Mouse (Mus musculus) hindlimb bud, embryonic 11.5 days (tissue): ENCODE measurements around the gene Man2b1.

Source experiments
- DNase-seq: peaks from one replicate; pipeline ENCODE4 v3.0.0-alpha.2; 2012; ENCODE audit warnings: low read depth, low spot score; ENCODE audit errors: extremely low spot score

Gene Man2b1

DNA sequence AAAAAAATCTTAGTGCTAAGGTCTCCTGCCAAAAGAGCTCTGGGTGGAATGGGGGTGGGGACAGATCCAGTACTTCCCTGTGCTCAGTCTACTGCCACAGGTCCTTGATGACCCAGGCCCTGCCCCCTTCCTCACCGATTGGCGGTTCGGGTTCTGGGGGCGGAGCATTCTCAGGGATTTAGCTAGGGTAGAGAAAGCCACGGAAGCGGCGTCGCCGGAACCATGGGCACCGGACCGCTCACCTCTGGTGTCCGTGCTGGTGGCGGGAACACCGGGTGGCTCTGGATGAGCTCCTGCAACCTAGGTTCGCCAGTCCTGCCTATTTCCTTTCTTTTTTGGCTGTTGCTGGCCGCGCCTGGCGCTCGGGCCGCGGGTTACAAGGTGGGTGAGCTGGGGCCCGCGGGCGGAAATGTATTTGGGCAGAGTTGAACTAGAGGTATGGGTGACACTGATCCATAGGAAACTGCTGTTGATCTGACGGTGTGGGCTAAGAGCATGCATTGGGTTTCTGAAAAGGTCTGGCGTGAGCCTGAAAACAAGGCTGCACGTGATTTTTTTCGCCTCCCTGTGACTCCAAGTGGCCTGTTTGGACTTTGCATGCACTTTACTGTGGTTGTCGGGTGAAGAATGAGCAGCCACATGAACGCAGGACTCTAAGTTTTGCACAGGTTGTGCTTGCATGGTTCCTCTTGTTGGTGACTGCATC, at the start of gene Man2b1:
TSS of gene Man2b1 (plus strand) at position 163 of the 706 bp plus-strand sequence.
- no peak for DNase-seq

DNA sequence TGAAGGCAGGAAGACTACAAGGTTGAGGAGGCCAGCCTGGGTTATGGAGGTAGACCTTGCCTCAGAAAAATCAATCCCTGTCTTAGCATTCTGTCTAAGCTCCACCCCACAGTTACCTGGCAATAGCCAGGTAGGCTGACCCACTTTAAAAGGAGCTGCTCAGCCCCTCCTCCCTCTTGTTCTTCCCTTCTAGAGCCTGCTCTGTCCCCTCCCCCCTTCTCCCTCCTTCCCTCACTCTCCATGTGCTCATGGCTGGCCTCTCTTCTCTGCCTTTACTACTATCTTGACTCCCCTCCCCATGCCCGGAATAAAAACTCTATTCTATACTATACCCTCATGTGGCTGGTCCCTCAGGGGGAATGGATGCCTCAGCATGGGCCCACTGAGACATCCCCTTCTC, 49.2 kb upstream of the Man2b1 start:
- no peak for DNase-seq

DNA sequence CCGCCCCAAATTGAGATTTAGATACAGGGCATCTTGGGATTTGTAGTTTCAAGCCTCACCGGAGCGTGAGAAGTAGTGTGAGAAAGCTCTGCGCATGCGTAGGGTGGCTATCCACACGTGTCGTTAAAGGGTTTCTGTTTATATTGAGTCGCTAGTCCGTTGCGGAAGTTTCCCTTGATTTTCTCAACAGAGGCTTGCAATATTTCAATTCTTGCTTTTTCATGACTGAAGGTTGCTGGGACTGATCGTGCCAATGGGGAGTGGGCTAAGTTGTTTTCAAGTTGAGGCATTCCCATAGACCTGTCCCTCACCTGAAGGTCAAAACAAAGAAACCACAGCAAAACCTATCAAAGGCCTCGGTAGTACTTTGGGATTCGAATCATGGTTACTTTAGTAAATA, 48.3 kb upstream of the Man2b1 start:
- no peak for DNase-seq

DNA sequence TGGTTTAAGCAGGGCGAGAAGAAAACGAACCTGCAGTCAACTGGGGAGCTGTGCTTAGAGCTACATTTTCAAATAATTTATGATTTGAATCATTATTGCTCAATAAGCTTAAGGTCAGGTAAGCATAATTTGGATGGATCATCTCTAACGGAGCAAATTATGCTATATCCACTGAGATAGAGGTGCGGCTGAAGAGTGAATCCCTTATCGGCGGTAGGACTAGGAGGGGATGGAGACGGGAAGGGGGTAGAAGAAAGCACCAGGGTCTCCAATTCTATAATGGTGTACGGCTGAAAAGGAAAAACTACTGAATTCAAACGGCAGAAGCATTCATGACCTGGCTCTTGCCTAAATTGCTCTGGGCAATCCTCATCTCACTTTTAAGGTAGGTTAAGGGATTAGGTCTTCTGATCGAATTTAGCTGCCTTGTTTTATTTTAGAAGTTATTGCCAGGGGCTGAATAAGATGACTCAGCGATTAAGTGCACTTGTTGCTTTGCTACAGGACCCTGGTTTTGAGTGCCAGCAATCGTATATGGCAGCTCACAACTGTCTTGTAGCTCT, 47.8 kb upstream of the Man2b1 start:
- DNase-seq: no peak

DNA sequence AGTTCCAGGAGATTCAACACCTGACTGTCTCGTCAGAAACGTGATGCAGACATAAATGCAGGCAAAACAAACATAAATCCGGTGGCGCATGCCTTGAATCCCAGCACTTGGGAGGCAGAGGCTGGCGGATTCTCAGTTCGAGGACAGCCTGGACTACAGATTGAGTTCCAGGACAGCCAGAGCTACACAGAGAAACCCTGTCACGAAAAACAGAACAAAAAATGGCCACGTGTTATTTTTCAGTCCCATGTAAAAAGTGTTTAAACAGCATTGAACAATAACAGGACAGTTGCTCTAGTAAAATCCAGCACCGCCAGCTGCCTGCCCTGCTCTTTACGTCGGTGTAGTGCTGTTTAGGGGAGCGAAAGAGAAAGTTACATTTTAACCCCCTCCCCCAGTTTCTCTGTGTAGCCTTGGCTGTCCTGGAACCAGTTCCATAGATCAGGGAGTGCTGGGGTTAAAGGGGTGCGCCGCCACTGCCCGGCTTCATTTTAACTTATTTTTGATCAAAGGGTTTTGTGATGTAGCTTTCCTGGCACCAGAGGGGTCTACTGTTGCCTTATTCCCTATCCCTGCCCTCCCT, 47.3 kb upstream of the Man2b1 start:
- no peak for DNase-seq

DNA sequence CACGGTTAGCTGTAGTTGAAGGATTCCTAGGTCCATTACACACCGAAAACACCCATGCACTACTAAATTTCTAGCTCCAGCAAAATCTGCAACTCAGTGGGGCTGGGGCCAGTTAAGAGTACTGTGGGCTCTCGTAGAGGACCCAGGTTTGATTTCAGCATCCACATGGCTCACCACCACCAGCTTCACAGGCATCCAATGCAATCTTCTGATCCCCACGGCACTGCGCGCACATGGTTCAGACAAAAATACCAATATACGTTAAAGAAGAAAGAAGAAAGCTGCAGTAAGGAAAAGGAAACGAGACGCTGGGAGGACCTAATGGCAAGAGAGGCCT, 46.7 kb upstream of the Man2b1 start:
- DNase-seq: no peak

DNA sequence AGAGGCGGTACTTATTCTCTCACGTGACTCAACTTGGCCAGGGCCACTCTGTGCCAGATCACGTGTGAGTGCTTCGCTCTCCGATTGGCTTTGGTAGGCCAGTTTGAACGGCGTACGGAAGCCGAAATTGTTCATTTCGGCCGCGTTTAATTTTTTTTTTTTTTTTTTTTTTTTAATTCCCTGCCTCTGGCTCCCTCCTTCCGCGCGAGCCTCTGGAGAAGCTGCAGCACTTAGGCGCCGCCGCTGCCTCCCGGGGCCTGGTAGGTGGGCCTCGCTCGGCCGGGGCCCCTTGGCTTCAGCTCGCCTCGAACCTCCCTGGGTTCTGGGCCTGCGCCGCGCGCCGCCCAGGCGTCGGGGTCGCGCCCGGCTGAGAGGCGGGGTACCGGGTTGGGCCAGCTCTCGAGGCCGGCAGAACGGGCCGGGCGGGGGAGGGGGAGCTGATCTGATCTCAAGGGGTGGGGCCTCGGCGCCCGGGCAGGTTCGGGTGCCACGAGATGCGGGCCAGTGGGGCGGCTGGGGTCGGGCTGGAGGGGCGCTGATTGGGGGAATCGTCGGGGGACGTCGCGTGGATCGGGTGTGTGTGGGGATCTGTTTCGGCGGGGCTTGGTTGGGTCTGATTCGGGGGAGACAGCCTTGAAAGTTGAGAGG, 46.2 kb upstream of the Man2b1 start, which contains the start of gene Tnpo2:
TSS of gene Tnpo2 (plus strand) at position 198 of the 648 bp plus-strand sequence.
- DNase-seq: peak; percentile 89

DNA sequence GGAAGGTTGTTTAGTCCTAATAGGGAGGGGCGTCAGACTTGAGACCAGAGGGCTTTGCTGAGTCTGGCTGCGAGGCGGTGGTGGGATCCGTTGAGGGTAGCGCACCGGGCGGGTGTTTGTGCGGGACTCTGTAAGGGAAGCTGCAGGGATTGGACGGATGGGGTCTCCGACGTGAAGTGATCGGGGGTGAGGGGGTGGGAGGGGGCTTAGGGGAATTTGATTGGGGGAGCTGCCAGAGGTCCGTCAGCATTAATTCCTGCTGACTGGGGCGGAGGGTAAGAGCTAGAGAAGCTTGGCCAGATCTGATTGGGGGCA, 45.7 kb upstream of the Man2b1 start:
- DNase-seq: no peak

DNA sequence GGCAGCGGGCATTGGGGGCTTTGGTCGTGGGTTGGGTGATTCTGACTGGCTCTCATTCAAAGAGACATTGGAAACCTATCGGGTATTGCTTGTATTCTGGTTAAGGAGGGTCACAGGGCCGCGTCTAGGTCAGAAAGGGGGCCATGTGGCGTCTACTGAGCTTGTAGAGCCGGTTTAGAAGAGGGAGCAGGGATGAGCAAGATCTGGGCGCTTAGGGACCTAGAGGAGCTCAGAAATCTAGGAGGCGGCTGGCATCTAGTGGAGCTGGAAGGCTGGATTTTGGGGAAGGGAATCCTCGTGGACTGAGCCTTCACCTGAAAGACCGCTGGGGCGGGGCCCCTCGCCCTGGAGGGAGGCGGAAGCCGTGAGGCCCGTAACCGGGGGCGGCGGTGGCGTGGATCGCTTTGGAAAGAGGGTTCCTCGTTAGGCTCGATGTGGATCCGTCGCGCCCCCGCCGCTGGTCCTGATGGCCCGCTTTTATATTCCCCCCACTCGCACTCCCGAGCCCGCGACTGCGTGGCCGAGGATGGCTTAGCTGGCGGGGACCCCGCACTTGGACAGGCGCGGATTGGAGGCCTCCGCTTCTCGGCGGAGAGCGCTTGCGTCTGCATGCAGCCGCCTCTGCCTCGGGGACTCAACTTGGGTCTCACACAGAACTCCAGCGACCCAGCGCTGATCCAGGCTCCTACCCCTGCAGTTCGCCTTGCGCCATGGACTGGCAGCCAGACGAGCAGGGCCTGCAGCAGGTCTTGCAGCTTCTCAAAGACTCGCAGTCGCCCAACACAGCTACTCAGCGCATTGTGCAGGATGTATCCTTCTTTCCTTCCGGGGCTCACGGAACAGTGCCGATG, 45.2 kb upstream of the Man2b1 start:
- no peak for DNase-seq

DNA sequence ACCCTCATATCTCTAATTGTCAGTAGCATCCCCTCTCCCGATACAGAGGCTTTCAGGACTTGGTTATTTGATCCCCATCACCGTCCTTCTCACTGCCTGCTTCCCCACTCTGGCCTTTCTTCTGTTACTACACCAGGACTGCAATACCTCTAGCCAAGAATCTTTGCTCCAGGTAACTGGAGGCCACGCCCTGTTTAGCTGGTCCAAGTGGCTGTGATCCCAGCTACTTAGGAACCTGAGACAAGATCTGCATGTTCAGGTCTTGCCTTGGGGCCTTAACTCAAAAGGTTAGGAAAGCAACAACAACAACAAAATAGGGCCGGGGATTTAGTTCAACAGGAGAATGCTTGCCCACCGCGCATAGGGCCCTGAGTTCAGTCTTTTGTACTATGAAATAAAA, 39.5 kb upstream of the Man2b1 start:
- DNase-seq: no peak

DNA sequence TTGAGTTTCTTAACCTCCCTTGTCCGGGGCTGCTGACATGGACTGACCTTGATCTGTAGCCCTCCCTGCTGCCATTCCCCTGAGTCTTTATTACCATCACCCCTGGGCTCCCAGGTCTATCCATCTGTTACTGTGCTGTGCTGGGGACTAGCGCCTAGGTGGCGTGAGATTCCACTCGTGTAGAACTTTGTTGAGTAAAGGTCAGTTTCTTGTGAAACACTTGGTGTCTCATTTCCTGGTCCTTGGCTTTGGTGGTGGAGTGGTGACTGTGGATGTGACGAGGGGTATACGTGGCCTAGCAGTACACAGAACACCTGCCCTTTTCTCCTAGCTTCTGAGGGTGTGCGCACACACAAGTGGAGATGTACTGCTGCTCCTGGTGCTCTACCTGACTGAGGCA, 25.7 kb upstream of the Man2b1 start:
- no peak for DNase-seq

DNA sequence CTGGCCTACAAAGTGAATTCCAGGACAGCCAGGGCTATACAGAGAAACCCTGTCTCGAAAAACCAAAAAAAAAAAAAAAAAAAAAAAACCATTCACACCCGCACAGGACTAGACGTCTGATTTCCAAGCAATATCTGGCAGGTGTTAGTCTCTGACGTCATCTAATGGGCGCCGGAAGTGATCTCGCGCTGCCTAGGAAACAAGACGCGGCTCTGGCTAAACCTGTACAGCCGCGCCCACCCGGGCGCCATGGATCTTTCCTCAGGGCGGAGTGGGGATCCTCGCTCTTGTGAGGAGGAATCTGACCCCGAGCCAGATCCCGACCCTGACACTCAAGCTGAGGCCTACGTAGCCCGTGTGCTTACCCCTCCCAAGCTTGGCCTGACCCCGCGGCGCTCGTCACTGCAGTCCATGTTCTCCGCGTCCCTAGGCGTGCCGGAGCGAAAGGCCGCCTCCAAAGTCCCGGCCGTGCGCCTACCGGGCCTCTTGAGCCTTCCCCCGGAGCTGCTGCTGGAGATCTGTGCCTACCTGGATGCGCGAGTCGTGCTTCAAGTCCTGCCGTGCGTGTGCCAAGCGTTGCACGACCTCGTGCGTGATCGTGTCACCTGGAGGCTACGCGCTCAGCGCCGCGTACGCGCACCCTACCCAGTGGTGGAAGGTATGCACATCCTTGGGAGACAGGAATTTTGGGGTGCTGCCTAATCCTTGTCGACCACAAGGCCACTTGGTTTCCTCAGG, 23.0 kb upstream of the Man2b1 start, which contains the start of gene Fbxw9:
TSS of gene Fbxw9 (plus strand) at position 177 of the 738 bp plus-strand sequence.
- no peak for DNase-seq

DNA sequence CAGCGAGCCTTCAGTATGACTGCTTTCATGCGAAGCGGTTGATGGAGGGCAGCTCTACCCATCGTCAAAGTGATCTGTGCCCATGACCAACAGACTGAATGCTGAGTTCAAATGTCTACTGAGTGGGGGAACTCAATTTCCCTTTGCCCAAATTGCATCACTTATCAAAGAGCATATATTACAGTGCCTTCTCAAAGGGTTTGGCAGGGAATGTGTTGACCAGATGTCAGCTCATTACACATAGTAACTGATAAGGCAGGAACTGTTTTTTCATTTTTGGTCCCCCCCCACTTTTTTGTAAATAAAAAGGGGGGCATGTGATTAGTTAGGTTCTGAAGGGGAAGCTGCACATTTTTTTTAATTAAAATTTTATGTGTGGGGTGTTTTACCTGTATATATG, 20.5 kb upstream of the Man2b1 start:
- DNase-seq: no peak

DNA sequence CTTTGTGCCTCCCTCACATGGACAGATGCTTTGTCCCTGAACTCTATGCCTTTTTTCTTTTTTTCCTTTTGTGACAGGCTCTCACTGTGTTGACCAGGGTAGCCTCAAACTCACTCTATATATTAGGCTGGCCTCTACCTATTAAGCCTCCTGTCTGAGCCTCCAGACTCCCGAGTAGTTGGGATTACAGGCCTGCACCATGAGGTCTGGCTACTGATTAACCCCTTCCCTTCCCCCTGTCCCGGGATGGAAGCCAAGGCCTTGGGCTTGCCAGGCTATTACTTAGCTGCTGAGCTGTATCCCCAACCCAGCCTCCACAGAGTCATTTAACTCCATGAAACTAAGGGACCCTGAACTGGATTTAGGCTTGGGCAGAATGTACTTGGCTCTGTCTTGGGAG, 17.9 kb upstream of the Man2b1 start:
- no peak for DNase-seq

DNA sequence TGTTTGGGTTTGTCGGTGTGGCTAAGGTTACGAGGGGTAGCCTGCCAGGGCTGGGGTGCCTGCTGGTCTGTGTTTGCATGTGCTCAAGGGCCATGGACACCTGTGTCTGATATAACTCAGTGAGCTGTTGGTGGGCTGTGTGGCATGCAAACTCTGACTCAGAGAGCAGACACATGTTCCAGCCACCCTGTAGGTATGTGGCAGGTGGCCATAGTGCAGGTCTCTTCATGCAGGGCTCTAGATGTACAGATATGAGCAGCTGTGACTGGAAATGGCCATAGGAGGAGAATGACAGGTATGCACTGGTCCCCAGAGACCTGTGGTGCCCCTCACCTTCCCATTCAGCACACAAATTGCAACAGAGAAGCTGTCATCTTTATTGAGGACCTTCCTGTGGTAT, 15.9 kb upstream of the Man2b1 start:
- no peak for DNase-seq

DNA sequence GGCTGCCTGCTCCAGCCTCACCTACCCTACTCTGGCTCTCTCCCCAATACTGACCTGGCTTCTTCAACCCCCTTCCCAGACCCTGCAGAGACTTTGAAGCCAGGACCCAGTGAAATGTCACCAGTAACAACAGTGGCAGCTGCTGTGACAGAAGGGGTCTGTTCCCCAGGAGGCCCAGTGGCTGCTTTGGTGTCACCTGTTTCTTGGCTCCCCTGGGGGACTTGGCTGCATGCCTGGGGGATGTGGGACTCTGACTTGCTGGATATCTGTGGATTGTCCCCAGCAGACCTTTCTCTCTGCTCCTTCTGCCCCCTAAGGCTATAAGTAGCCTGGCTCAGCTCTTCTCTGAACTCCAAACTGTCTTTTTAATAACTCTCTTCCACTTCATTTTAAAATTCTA, 15.1 kb upstream of the Man2b1 start, which contains the start of gene Gm5741:
TSS of gene Gm5741 (minus strand) at position 1 of the 400 bp plus-strand sequence.
- DNase-seq: no peak

DNA sequence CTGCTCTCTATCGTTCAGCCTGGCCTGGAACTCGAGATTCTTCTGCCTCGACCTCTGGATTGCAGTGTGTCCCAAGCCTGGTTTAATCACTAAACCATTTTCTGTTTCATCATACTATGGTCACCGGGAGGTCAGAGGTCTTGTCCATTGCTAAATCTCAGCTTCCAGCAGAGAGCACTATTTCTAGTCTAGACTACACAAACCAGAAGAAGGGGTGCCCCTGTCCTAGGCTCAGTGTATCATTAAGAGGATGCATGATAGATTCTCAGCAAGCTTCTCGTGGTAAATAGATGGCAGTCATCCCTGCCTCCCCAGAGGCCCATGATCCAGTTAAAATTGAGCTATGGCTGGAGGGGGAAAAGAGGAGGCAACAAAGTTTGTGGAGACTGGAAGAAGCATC, 12.0 kb upstream of the Man2b1 start:
- no peak for DNase-seq

DNA sequence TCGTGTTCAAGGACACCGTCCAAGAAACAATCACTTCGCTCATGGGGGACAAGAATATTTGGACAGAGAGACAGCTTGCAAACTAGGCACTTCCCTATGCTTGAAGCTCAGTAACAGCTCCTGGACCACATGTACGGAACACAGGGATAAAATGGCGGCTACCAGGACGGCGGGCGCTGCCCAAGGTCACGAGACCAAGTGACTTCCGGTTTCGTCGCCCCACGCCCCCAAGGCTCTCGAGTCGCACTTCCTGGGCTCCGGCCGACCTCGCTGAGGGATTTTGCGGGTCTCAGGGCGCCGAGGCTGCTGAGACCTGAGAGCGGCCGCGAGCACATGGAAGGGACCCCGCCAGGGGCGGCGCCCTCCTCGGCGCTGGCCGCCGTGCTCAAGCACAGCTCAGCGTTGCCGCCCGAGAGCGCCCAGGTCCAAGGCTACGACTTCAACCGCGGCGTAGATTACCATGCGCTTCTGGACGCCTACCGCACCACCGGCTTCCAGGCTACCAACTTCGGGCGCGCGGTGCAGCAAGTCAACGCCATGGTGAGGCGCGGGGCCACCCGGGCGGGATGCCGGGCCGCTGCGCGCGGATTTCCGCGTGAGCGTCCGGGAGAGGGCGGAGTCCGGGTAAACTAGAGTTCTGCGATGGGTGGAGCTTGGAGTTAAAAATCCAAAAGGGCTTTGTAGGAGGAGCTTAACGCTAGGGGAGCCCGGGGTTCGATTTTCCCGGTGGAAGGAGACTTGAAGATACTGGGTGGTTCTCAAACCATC, 11.4 kb upstream of the Man2b1 start, which contains the start of gene Dhps:
TSS of gene Dhps (plus strand) at position 244 of the 768 bp plus-strand sequence.
- DNase-seq: no peak

DNA sequence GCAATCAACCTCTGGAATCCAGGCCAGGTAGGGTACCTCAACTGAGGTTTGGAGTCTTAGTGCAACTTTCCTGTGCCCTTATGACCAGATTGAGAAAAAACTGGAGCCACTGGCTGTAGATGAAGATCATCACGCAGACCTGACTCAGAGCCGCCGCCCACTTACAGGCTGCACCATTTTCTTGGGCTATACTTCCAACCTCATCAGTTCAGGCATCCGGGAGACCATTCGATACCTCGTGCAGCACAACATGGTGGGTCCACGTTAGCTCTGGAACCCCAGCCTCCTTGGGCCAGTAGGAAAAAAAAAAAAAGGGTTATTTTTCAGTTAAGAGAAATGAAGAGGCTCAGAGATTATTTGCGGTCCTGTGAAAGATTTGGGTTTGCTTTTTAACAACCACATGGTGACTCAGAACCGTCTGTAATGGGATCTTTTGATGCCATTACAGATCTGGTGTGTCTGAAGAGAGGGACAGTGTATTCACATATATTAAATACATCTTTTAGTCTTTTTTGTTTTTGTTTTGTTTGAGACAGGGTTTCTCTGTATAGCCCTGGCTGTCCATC, 10.6 kb upstream of the Man2b1 start:
- no peak for DNase-seq
